Mouse (Mus musculus): ENCODE results near the gene Klk11.
A peak's percentile ranks its signal among the peaks of the same experiment; 100 is the strongest.

Klk11 gene

DNA sequence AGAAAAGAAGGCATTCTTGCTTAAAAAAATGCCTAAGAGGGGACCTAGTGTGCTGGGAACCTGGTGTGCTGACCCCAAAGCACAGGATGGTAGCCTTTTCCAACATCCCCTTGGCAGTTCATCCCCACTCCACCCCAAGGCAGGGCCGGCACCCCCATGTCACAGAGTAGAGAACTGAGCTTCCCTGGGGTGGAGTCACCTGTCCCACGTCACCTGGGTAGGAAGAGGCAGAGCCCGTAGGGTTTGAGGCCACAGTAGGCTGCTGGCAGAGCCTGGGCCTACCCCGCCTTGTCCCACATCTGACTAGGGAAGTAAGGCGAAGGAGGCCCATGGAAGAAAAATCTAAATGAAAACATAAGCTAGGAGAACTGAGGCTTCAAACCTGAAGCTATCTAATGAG, at the start of gene Klk11:
Klk11 (plus strand) TSS at position 241 of the 400 bp plus-strand sequence.
- no peak for DNase-seq (ENCODE audit: extremely low spot score)

DNA sequence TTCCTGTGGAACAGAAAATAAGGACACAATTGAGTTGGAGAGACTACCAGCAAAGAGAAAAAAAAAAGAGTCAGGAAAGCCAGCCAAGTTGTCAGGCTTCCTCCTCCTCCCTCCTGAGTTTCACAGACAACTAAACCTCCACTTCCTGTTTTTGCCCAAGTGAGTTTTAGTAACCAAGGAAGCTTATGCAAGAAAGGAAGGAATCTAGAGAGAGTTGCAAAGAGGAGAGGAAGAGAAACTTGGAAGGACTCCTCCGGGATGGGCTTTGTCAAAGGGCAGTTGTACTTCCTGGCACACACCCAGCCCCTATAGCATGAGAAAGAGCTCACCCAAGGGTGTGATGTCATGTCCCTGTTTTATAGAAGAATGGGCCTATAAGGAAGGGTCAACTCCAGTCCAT, 26.6 kb upstream of the Klk11 start:
- no peak for DNase-seq (ENCODE audit: extremely low spot score)

DNA sequence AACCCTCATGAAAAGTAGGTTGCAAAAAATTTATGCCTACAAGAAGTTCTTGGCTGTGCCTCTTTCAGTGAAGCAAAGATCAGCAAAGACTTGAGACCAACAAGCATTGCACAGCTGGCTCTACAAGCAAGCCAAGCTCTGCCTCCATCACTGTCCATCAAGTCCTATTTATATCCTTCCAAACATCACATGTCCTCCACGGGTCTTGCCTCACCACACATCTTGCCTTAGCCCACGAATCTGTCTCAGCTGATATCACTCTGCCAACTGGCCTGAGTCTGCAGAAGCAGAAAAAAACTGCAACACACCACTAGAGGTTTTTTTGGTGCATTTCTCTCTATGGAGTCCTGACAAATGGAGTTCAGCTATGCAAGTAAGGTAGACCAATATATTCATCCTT, 21.6 kb upstream of the Klk11 start:
- no peak for DNase-seq (ENCODE audit: extremely low spot score)

DNA sequence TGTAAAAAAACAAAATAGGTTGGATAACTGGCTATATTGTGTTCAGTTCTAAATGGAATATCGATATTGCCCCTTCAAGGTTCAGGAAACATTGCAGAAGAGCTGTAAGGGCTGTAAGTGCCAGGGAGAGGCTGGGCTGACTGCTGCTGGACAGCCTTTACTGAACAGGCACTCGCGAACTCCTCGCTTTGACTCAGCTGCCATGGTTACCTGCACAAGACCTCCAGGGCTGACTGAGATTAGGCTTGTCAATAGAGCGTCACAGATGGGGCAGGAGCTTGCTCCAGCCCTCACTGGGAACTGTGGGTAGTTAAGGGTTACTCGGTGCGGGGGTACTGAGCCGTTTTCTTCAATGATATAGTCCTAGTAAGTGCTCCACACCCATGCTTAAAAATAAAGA, 7.9 kb upstream of the Klk11 start:
- no peak for DNase-seq (ENCODE audit: extremely low spot score)

DNA sequence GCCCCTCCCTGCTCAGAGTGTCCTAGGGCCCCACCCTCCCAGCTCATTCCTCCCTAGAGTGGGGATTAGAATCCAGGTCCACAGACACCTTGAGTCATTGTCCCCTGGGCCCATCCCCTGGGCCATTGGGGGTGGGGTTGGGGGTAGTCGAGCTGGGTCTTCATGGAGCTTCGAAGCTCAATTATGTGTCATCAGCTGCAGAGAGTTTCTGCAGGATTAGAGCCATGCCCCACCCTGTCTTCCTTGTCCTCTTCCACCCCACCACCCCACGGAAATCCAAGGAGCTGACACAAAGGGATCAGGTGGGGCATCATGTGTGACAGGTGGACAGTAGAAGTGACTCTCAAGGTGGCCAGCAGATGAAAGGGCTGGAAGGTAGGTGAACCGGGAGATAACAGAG, 5.8 kb upstream of the Klk11 start, which contains the start of gene Klk12:
Klk12 (plus strand) TSS at position 301 of the 400 bp plus-strand sequence.
- DNase-seq (ENCODE audit: extremely low spot score) = no peak

DNA sequence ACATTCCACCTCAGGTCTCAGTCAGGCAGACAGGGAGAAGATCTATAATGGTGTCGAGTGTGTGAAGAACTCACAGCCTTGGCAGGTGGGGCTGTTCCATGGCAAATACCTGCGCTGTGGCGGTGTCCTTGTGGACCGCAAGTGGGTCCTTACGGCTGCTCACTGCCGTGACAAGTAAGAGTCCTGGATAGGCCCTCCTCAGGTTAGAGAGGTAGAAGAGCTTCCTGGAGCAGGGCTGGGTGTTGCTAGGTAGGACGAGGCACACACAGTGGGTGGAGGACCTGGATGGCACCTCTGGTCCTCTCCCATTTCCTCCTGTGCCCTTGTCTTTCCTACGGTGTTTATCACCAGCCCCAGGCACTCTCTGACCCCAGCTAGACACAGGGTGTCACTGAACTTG, 4.8 kb upstream of the Klk11 start:
- no peak for DNase-seq (ENCODE audit: extremely low spot score)

DNA sequence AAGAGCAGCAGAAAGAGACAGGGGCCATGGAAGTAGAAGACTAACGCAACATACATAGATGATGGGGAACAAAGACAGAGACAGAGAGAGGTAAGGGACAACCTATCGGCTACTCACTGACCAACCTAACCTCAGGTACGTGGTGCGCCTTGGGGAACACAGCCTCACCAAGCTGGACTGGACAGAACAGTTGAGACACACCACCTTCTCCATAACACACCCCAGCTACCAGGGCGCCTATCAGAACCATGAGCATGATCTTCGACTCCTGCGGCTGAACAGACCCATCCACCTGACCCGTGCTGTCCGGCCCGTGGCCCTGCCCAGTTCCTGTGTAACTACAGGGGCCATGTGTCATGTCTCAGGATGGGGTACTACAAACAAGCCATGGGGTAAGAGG, 3.7 kb upstream of the Klk11 start:
- no peak for DNase-seq (ENCODE audit: extremely low spot score)

DNA sequence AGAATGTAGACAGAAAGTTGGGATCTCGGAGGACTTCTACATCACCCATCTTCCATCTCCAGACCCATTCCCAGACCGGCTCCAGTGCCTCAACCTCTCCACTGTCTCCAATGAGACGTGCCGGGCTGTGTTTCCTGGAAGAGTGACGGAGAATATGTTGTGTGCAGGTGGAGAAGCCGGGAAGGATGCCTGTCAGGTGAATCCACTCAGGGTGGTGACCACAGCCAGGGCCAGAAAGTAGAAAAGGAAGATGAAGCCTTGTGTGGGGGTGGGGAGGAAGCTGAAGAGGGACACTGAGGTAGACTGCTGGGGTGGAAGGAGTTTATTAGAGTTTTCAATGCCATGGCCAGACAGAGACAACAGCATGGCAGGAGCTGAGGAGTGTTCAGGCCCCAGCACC, 2.5 kb upstream of the Klk11 start:
- DNase-seq (ENCODE audit: extremely low spot score) = no peak

DNA sequence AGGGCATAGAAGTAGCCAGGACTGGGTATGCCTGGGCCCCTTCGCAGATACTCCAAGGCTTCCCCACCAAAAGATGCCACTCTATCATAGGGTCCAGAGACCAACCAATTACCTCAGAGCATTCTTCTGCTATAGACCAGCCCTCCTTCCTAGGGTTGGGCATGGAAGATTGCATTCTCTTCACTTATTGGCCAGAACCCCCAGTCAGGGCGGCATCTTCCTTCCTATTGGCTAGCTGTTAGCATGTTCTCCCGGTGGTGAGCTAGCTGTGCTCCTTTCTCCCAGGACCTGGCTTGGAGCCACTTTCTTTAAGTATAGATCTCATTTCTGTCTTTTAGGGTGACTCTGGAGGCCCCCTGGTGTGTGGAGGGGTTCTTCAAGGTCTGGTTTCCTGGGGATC, 1.5 kb upstream of the Klk11 start:
- no peak for DNase-seq (ENCODE audit: extremely low spot score)

DNA sequence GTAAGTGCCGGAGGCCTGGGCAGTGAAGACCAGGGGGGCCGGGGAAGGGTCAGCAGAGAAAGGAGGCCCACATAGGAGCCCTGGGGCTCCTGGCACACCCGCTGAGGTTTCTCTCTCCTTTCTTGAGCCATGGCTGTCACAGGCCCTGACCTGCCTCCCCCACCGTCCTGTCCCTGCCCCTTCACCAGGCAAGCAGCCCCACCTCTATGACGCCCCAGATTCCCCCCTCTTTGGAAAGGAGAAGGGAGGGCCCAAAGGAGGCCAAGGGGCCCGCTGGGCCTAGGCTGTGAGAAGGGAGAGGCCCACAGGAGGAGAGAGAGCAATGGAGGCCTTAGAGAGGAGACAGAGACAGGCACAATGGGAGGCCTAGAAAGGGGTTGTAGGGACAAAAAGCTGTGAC, 398 bp downstream of the Klk11 start:
- DNase-seq (ENCODE audit: extremely low spot score) = no peak

DNA sequence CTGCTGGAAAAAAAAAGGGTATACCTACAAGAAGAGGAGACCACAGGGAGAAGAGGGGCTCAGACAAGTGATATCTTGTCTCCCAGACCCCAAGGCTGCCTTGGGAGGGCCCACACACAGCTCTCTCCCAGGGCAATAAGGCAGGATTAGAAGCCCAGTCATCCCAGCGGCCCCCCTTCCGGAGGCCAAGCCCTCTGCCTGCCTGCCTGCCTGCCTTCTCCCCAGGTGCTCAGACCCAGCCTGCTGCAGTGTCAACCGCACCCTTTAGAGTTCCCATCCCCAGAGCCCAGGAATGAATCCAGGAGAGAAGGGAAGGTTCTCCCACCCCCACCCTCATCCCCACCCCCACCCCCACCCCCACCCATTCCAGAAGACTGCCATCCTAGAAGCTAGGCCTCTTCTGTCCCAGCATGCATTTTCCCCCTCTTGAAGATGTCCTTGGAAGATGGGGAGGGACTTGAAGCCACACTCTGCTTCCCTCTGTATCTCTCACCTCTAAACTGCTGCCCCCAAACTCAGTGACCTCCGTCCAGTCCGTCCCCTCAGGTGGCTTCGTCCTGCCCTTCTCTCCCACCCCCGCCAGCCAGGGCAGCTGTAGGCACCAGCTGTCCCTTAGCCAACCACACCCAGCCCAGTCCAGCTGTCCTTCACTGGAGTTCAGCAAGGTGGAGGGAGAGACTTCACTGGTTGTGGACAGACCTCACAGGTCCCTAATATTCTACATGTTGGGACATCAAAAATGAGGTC, 1.1 kb downstream of the Klk11 start:
- DNase-seq (ENCODE audit: extremely low spot score) = no peak

DNA sequence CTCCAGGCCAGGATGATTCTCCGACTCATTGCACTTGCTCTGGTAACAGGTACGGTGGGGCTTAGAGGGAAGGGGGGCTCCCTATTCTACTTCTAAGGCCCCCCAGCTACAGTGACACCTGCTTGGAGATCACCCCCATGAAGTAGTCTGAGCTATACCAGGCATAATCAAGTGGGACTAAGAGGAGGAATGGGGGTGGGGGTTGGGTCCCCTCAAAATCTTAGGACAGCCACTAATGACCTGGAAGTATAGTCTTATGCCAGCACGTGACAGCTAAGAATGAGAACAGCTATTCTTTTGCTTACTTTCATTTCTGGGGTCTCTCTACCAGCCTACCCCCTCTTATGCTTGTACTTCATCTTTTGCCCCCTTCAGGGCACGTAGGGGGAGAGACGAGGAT, 2.1 kb downstream of the Klk11 start:
- DNase-seq (ENCODE audit: extremely low spot score) = no peak

DNA sequence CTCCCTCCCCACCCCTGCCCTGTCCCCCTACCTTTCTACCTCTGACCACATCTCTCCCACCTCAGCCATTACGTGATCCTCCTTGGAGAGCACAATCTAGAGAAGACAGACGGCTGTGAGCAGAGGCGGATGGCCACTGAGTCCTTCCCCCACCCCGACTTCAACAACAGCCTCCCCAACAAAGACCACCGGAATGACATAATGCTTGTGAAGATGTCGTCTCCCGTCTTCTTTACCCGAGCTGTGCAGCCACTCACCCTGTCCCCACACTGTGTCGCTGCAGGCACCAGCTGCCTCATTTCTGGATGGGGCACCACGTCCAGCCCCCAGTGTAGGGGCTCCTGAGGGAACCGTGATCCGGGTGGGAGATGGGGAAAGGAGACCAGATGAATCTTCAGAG, 3.0 kb downstream of the Klk11 start:
- DNase-seq (ENCODE audit: extremely low spot score) = no peak

DNA sequence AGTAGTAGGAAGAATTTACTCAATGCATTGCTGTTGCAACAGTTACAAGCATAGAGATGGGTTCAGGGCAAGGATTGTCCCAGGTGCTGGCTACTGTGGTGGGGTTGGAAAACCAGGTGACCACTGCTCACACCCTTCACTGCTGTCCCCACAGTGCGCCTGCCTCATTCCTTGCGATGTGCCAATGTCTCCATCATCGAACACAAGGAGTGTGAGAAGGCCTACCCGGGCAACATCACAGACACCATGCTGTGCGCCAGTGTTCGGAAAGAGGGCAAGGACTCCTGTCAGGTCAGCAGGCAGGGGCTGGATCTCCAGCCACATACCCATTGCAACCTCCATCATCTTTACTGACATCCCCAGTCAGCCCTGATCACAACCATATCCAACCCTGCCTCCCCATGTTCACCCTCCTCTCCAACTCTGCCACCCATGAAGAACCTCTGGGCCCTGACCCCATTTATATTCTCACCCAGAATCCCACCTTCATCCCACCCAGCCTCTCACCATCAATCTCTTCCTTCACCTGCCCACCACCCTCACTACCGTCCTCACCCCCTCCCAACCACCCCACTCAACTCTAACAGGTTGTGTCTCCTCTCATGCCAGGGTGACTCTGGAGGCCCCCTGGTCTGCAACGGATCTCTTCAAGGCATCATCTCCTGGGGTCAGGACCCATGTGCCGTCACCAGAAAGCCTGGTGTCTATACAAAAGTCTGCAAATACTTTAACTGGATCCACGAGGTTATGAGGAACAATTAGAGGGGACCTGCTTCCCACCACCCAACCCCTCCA, 4.0 kb downstream of the Klk11 start:
- DNase-seq (ENCODE audit: extremely low spot score) = no peak

DNA sequence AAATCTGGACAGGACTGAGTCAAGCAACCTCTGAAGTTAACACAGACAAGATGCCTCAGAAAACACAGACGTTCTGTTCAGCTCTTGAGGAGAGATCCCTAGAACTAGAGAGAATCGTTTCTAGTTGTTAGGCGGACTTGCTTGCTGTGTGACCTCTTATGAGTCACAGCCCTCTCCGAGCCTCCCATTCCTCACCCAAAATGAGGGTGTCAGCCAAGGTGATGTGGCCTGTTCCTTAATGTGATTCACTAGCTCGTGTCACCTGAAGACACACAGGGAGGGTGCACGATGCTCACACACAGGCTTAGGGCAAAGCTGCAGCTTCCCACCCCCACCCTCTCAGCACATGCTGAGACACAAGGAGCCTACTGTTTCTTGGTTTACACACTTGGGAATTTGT, 5.8 kb downstream of the Klk11 start:
- DNase-seq (ENCODE audit: extremely low spot score) = no peak

DNA sequence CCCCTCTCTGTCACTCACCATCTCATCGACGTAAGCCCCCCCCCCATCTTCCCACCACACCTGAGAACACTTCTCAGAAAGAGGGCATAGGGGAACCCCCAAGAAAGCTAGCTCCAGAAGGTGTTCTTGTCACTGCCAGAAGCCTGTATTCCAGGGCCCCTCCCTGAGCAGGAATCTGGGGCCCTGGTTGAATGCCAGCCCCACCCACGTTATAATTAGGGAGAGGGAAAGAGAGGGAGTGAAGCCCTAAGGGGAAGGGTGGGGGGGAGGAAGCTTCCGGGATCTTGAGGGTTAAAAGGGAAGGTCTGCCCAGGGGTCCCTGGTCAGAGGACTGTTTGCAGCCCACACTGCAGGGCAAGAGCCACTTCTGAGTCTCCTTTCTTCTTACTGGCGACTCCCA, 6.3 kb downstream of the Klk11 start, which contains the start of gene Klk10:
Klk10 (plus strand) TSS at position 290 of the 400 bp plus-strand sequence.
- DNase-seq (ENCODE audit: extremely low spot score) = no peak

DNA sequence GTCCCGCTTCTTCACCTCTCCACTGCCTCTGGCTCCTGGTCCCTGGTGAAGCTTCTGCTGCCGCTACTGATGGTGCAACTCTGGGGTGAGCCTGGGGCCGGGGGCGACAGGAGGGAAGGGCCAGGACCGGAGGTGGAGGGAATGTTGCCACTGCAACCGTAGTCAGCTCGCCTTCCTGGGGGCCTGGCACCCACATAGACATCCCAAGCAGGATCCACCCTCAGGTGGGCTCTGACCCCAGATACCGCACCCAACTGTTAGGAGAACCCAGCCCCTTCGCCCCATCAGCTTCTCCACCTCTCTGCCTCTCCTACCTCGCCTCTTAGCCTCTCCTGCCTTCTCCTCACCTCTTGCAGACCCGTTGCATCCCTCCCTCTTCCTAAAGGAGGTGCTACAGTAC, 7.1 kb downstream of the Klk11 start:
- DNase-seq (ENCODE audit: extremely low spot score) = no peak

DNA sequence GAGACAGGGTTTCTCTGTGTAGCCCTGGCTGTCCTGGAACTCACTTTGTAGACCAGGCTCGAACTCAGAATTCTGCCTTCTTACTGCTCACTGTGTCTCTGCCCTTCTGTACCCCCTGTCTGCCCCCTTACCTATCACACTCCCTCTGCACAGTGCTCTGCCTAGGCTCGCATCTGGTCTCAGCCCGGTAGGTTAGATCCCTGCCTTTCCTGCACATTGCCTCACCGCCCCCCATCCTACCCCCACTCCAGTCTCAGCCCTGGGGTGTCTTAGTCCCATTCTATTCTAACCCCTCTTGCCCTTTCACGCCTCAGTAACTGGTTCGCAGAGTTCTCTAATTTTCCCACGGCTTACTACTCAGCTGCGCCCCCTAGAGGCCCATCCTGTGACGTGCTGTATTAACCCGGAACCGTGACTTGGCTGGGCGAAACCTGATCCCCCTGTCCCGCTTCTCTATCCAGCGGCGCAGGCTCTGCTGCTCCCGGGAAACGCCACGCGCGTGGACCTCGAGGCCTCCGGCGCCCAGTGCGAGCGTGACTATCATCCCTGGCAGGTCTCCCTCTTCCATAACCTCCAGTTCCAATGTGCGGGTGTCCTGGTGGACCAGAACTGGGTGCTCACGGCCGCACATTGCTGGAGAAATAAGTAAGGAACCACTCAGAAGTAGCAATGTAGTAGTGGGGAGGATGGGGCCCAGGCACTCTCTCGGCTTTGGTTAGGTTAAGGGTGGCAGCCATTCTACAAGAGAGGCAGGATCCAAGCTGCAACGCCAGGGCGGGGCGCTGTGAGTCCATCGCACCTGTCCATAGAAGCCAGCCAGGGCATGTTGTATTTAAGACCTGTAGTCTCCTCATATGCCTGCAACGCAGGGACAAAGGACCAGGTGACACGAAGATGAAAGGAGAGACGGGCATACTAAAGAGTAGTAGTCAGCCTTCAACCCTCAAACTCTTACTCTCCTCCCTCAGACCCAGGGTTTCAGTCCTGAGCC, 8.2 kb downstream of the Klk11 start:
- DNase-seq (ENCODE audit: extremely low spot score) = peak; percentile 89

DNA sequence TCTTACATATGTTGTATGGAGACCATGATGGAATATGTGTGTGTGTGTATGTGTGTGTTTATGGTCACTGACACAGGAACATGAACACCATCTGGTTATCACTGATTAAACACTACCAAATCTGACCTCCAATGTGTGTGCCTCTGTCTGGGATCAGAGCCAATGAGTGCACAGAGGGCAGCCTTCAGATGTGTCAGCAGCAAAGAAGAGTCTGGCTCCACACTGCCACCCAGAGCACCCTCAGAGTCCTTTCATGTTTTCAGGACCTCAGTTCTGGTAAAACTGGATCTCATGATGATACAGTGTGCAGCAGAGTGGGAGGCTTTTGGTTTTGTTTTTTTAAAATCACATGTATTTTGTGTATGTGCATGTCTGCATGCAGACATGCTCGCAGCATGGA, 10.9 kb downstream of the Klk11 start:
- DNase-seq (ENCODE audit: extremely low spot score) = no peak

DNA sequence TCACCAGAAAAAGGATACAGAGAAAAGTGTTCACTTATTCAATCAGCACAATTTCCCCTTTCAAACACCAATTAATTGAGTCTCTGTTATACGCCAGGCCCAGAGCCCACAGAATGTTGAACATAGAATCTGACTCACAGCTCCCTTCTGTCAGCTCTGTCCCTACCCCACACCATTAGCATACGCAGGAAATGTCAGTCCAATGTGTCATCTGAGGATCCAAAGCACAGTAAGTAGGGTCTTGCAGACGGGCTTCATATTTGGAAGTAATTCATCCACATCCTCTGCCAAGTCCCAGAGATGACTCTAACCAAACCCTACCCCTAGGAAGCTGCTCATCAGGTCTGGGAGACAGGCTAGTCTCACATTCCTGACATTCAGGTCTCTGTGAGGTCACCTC, 13.7 kb downstream of the Klk11 start:
- DNase-seq (ENCODE audit: extremely low spot score) = no peak

DNA sequence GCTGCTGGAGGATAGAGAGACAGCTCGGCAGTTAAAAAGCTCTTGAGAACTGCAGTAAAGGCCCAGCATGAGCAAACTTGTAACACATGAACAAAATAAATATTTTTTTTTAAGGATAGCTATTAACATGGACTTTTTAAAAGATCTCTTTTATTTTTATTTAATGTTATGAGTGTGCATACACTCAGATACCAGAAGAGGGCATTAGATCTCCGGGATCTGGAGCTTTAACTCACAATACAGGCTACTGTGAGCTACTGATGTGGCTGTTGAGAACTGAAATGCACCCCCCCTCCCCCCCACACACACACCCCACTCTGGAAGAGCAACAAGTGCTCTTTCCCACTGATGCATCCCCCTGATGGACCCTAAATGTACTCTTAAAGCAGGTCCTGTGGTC, 14.9 kb downstream of the Klk11 start:
- DNase-seq (ENCODE audit: extremely low spot score) = no peak

DNA sequence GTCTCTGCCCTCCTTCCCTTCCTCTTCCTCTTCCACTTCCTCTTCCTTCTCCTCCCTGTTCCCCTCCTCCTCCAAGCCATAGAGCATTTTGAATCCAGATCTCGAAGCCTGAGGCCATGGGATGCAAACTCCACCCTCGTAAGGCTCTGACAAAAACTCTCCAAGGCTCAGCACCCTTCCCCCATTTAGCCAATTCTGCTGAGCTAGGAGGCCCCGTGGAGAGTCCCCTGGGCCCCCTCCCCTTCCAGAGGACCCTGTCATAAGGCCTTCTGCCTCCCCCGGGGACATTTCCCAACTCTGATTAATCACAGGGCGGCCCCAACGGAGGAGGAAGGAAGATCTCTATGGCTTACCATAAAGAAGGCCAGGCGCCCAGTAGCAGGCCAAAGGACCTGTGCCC, 17.2 kb downstream of the Klk11 start, which contains the start of gene Klk9:
Klk9 (plus strand) TSS at position 301 of the 400 bp plus-strand sequence.
- DNase-seq (ENCODE audit: extremely low spot score) = no peak
